Mouse (Mus musculus): ENCODE data around the gene Rcvrn.

GRCm38 (mm10) chr11:67664918-67665317 is 30.2 kb upstream of the Rcvrn start:
- TF ChIP-seq CTCF (conservative IDR thresholded peaks at IDR 0.05; ENCODE audit: low read length) (no peak), POU5F1 (IDR thresholded peaks at IDR 0.05; ENCODE audit: borderline replicate concordance, low read length) (no peak)

All from E14TG2a.4 (cell line).